Mouse (Mus musculus): ENCODE measurements around the gene Mt4.
"Not testable (repeated sequence)": the region's sequence is repeated elsewhere in the genome, so short reads cannot be mapped to it uniquely, and the experiment has no call there.

Gene Mt4

DNA sequence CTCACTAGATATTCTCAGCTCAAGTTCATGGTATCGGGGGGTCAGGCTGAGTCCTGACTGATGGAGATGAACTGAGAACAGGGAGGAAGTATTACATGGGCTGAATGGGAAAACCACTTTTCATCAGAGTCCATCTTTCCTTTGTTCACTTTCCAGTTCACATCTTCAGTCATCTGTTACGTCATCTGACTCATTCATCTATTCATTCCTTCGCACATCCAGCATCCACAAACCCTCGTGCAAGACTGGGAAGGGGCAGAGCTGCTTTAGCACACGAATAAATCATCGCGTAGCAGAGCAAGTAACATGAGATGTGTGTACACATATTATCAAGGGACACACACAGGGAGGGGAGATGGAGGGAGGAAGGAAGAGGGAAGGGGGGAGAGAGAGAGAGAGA is 805 bp upstream of the Mt4 start:
- DNase-seq: no peak

DNA sequence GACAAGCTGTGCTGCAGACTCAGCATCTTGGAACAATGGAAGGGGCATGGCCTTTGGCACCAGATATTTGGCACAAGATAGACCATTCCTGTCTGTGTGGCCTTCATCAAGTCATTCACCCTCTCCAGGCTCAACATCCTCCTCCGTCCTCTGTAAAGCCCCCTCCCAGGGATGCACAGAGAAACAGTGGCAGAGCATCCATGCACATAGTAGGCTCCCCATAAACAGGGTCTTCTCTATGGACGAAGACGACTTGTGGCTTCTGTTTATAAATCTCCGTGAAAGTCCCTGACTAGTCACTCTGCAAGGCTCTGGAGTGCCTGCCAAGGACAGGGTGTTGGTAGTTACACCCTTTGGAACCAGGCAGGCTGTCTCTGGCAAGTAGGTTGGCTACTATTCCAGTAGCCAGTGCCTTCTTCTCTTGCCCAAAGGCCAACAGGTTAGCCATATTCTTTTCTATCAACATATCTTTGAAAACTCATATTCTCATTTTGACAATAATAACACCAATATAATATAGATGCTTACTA is 3.3 kb downstream of the Mt4 start:
- no peak for DNase-seq

DNA sequence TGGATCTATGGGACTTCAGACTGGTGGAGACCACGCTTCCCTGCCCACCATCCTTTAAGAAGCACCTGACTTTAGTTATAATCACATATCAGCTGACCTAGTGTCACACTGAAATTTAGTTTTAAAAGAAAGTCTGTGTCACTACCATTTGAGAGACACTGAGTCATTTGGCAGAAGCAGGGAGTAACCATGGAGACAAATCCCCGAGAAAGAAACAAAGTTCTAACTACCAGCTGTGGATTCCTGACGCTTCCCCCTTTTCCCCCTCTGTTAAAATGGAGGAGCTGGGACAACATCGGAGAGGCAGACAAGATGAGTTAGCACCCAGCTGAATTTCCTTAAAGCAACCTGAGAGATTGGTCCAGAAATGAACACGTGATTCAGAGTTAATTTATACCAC is 11.2 kb downstream of the Mt4 start:
- DNase-seq: no peak

DNA sequence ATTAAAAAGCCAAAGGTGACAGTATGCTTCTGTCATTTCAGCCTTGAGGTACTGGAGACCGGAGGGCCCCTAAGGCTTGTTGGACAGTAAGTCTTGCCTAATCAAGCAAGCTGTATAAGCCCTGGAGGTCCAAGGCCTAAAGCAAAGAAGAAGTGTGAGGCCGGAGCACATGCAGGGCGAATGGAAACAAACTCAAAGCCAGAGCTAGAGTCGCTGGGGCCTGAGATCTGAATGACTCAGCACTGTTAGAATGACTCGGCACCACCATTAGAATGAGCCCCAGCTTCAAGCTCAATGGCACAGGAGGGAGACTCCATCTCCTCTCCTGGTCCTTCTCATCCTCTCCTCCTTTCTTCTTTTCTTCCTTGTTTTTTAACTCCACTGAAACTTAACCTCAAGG is 13.9 kb downstream of the Mt4 start:
- no peak for DNase-seq

DNA sequence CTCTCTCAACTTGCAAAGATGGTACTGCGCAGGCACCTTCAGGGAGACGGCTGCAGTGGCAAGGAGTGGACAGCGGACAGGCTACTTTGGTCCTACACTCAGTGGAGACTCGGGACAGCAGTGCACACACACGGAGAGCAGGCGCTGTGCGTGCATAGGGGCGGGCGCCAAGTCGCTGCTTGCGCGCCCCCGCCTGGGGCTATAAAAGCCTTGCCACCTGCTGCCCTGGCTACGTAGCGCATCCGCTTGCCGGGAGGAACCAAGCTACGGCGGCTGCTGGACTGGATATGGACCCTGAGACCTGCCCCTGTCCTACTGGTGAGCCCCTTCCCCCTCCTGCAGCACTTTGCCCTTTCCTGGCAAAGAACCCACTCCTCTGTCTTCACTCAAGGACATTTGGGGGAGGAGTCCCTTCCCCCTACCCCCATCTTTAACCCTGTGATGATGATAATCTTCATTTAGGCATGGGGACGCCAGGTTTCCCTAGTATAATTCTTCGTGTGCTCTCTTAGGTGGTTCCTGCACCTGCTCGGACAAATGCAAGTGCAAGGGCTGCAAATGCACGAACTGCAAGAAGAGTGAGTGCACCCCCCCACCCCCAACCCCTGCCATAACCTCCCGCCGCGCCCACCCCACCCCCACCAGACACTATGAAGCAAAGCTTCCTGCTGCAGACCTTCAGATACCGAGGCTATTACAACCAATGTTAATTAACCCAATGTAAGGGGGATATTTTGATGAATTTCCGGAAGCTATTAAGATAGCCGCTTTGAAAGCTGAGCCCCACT is 15.7 kb downstream of the Mt4 start, which contains the start of gene Mt3:
Gene Mt3 (plus strand): TSS at position 95 of the 788 bp plus-strand sequence.
- peak; percentile 89 for DNase-seq

DNA sequence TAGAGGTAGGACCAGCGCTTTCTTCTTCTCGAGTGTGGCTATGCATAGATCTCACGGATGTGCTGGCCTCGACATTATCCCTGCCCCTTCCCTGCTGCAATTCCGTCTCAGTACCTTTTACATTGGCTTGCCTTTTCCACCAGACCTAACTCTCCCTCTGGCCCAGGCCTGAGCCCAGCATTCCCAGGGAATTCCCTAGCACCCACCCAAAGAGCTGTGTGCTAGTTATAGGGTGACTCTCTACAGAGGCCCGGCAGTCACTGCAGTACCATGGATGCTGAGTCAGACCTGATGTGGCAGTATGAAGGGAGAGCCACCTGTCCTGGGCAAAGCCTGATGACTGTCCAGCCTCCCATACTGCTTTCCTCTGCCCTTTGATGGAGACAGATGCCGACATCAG is 16.5 kb downstream of the Mt4 start:
- DNase-seq: no peak

DNA sequence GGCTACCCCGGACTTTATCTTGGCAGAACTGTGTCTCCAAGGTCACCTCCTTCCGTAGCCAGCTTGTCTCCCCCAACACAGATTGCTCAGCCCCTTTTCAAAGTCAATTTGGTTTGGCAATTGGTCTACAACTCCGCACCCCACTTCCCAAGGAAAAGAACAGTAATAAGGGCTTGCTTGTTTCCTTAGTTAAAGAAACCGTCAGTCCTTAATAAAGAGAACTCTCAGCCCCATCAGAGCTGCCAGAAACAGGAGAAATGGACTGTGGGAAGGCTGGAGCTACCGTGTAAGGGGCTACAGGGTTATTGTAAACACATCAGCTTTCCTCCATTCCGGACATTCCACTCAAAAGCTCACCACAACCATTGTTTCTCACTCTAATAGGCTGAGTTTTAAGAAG is 17.5 kb downstream of the Mt4 start:
- no peak for DNase-seq

DNA sequence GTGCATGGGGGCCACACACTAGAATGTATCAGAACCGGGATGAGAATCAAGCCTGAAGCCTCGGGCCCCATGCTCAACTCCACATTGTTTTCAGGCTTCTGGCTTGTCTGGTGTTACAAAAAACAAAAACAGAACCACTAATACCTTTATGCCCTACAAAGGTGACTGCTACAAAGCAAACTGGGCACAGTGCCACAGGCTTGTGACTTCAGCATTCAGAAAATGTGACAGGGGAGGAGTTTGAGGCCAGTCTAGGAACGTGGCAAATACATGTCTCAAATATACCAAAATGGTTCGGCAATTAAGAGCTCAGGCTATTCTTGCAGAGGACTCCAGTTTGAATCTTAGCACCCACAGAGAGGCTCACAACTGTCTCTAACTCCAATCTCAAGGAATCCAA is 19.1 kb downstream of the Mt4 start:
- DNase-seq: no peak

DNA sequence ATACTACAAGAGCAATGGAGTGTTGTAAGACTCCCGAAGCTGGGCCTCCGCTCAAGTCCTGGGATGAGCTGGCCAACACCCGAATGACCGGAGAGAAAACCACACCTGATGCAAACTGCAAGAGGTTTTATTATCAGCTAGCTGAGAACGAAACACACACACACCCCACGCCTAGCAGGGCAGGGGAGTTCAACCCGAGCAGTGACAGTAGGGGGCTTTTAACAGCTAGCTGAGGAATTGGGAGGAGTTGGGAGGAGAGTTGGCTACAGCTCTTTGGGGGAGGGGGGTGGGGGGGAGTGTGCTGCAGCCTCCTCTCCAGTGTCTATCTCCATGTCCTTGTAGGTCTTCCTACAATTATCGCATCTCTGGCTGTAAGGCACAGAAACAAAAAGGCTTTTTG is 28.8 kb downstream of the Mt4 start:
- DNase-seq: not testable (repeated sequence)

DNA sequence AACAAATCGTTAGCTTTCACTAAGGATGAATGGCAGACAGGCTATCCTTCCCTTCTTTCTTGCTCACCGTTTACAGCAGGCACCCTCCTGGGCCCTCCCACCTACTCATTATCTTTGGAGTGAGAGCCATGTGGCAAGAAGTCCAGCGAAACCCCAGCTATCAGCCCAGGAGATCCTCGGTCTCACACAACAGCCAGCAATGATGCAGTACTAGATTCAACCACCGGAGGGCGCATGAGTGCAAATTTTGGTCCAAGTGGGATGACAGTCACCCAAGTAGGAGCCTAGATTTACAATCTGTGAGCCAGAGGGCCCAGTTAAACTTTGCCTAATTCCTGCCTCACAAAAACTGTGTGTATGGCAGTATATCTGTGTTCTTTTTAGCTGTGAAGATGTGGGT is 30.2 kb downstream of the Mt4 start:
- DNase-seq: peak; percentile 80

DNA sequence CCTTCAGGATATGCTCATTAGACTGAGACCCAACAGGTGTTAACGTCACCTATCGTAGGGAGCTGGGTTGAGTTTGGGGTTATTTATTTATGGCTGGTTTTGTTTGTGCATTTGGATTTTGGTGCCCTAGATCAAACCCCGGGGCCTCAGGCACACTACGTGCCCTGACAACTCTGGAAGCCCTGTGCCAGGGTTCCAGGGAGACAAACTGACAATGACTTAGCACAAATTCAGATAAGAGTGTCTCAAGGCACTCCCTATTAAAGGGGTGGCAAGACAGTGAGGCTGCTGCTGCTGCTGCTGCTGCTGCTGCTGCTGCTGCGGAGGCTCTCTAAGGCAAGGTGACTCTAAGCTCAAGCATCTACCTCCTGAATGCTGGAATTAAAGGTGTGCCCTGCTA is 32.5 kb downstream of the Mt4 start:
- DNase-seq: no peak

DNA sequence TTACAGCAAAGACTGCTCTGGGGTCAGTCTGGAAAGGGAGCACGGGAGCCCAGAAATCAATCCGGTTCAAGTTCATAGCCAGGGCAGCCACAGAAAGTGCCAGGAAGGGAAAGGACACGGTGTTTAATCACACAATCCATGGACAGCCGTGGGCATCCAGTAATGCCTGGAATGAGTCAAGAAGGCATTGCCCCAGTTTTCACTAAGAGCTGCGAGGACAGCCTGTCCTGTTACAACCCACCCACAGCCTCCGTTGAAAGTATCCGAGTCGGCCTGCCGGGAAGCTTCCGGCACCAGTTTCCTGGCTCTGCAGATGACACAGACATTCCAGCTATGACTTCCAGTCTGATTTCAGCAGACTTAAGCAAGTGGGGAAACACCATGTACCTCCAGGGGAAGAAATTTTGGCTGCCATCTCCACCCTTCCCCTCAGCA is 34.3 kb downstream of the Mt4 start:
- DNase-seq: no peak

DNA sequence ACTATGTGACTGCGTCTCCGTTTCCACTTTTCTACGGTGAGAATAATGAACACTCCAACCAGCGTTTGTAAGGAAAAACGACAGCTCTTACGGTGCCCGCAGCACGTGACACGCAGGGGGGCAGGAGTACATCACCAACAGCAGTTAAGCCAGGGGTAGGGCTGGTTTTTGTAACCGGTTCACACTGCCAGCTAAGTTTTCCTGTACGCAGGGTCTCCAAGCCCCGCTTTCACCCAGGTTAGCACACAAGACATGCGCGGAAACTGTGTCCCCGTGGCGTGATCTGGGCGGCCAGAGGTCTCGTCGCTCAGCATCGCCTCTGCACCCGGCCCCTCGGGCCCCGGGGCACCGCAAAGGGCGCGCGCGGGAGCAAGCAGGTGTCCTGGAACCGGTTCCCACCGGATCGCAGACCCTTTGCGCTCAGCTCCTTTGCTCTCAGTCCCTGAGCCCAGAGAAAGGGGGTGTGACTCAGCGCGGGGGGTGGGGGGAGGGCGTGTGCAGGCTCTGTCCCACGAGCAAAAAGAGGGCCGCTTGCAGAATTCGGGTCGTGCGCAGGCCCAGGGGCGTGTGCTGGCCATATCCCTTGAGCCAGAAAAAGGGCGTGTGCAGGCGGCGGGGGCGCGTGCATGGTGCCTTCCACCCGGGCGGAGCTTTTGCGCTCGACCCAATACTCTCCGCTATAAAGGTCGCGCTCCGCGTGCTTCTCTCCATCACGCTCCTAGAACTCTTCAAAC is 35.2 kb downstream of the Mt4 start, which contains the start of gene Mt2:
Gene Mt2 (plus strand): TSS at position 590 of the 734 bp plus-strand sequence.
- DNase-seq: peak; percentile 65

DNA sequence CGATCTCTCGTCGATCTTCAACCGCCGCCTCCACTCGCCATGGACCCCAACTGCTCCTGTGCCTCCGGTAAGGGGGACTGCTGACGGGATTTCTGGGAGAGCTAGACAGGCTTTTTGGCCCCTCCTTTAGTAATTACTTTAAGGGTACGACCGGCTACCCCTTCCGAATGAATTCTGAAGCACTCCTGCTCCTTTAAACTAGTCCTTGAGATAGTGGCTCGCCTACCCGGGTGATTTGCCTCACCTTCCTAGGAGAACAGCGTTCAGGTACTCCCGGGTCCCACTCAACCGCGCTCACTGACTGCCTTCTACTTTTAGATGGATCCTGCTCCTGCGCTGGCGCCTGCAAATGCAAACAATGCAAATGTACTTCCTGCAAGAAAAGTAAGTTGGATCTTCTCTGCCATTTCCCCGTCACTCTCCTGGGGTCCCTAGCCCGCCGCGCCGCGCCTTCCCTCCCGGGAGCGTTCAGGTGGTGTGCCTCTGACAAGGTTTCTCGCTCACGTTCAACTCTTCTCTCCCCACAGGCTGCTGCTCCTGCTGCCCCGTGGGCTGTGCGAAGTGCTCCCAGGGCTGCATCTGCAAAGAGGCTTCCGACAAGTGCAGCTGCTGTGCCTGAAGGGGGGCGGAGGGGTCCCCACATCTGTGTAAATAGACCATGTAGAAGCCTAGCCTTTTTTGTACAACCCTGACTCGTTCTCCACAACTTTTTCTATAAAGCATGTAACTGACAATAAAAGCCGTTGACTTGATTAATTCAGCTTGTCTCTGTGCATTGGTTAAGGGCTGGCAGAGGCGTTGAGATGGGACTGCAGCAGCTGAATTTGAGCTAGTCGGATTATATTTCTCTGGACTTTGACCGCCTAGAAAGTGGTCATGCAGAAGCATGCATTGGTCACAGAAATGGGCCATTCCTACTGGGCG is 36.1 kb downstream of the Mt4 start:
- DNase-seq: no peak

DNA sequence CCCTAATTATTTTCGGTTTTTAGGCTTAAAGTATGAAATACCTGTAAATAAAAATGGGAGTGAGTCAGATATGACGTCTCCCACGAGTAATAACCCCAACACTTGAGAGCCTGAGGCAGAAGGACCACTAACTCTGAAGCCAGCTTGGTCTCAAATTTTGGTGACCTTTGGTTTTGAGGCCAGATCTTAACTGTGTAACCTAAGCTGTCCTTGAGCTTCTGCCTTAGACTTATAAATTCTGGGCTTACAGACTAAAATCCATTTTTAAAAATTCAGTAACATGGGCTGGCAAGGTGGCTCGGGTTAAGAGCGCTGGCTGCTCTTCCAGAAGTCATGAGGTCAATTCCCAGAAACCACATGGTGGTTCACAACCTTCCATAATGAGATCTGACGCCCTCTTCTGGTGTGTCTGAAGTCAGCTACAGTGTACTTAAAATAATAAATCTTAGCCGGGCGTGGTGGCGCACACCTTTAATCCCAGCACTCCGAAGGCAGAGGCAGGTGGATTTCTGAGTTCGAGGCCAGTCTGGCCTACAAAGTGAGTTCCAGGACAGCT is 36.9 kb downstream of the Mt4 start:
- DNase-seq: no peak

DNA sequence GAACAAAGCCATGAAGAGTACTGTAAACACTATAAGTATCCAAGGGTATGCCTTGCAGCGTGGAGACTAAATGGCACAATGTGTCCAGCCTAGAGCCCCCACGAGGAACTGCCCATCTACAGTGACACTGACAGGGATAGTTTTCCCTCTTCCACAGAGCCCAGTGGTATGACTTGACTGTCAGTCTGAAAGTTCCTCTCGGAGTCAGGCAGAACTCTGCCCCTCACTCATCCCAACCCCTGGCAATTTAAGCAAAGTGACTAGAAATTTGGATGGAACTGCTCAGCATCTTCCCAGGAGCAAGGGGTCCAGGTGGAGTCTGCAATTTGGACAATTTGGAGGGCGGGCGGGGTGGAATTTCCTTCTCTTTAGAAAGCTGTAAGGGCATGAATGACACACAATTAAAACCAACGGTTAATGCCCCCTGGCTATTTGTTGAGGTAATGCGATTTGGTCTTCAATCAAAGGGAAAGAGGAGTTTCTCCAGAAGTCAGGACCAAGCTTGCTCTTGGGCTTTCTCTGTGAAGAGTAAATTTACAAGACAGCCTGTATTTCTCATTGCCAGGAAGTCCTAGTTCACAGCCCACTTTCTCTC is 37.7 kb downstream of the Mt4 start:
- DNase-seq: no peak

DNA sequence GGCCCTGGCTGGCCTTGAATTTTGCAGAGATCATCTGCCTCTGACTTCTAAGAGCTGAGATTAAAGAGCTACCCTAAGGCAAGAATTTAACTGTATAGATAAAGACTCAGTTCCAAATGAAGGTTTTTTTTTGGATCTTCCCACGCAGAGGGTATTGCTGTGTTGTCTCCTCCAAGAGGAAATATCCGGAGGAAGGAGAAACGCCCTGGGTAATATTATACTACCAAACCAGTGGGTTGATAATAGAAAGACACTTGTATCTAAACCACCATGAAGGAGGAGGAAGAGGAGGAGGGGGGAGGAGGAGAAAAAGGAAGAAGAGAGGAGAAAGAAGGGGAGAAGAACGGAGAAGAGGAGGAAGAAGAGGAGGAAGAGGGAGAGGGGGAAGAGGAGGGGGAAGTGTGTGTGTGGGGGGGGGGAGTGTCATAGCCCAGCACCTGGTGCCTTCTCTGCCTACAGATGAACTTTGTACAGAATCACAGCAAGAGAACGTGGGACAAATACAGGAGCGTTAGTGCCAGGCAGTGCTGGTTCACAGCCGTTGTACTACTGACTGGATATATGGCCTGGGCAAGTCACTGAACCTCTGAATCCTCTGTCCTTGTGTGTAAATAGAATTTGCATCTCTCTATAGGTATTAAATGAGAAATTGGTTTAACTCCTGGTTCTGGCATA is 40.9 kb downstream of the Mt4 start:
- no peak for DNase-seq

DNA sequence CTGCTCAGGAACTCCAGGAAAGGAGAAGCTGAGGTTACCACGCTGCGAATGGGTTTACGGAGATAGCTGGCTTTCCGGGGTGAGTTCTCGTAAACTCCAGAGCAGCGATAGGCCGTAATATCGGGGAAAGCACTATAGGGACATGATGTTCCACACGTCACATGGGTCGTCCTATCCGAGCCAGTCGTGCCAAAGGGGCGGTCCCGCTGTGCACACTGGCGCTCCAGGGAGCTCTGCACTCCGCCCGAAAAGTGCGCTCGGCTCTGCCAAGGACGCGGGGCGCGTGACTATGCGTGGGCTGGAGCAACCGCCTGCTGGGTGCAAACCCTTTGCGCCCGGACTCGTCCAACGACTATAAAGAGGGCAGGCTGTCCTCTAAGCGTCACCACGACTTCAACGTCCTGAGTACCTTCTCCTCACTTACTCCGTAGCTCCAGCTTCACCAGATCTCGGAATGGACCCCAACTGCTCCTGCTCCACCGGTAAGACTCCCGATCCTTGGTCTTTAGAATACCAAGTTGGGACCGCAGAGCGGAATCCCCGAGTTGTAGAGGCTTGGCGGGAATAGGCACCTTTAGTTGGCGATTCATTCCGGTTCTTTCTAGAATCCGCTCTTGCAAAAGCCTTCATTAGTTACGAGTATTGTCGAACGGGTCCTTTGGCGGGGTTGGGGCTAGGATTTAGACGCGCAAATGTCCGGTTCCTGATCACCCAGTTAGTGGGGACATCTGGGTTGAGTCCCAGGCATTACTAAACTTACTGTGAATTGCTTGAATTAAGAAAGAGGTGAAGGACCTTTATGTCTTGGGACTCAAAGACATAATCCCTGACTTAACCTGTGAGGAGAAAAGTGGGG is 42.1 kb downstream of the Mt4 start, which contains the start of gene Mt1:
Gene Mt1 (plus strand): TSS at position 226 of the 856 bp plus-strand sequence.
- DNase-seq: peak; percentile 84

DNA sequence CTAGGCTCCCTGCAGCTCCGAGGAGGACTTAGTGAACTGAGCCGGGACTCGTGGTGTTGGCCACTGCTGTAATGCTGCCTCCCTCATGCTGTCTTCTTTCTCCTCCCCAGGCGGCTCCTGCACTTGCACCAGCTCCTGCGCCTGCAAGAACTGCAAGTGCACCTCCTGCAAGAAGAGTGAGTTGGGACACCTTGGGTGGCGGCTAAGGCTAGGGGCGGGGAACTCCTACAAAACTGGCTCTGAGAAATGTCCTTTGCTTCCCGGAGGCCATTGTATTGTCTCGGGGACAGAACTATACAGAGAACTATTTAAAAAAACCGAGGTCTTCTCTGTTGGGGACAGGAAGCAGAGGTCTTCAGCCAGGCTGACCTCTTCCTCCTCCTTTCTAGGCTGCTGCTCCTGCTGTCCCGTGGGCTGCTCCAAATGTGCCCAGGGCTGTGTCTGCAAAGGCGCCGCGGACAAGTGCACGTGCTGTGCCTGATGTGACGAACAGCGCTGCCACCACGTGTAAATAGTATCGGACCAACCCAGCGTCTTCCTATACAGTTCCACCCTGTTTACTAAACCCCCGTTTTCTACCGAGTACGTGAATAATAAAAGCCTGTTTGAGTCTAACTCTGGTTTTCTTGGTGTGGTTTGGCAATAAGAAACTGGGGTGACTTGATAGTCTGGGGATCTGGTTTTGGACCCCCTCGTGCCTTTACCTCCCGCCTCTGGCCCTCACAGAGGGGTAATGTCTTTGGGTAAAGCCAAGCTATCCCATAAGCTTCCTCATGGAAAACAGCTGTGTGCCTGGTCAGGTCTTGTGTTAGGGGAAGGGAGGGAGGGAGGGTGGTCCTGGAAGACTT is 42.9 kb downstream of the Mt4 start:
- DNase-seq: no peak

DNA sequence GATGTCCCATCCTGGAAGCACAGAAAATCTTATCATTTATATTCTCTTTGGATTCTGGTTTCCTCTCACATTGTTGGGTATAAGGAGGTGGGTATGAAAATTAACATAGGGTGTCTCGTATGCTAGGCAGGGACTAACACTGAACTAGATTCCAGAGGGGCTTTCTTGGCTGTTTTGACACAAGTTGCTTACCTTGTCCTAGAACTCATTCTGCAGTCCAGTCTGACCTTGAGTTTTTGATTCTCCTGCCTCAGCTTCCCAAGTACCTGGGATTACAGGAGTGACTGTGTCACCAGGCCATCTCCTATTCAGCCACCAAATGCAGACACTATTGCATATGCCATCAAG is 43.5 kb downstream of the Mt4 start:
- no peak for DNase-seq

Data from right cerebral cortex, postnatal 14 days (tissue).